Mouse (Mus musculus): ENCODE measurements around the gene Smagp. TPM values are rescaled to one million over a fixed set of nuclear protein-coding genes. Genes with fewer than 3 reads are reported as not detected.

The Smagp gene
- polyA plus RNA-seq (2012; ENCODE audit: insufficient read depth, insufficient read length, missing spikeins): 94.1 and 103 TPM in 2 replicates

- Histone ChIP-seq H3K4me1 (ENCODE audit: control insufficient read depth, insufficient read depth, low read length) (peaks cover under 1% of the 10 kb centered on the region), H3K27ac (ENCODE audit: insufficient read depth, low read depth, low read length) (no peak within 1 kb of the TSS), H3K4me3 (ENCODE audit: insufficient read depth, low read length) (peak within 1 kb of the TSS; percentile 85)
- TF ChIP-seq POLR2A (IDR thresholded peaks at IDR 0.05; ENCODE audit: borderline replicate concordance, low read depth, low read length): no peak
- TF ChIP-seq CTCF (IDR thresholded peaks at IDR 0.05; ENCODE audit: low read depth, low read length): no peak
Observed at GRCm38 (mm10) chr15:100636700-100637501, at the start of gene Smagp. Gene Smagp, minus strand, starts transcription at chr15:100636940.

- peak overlapping the region; percentile 51 for H3K4me3 ChIP-seq (ENCODE audit: insufficient read depth, low read length)
- peaks cover 29% of the 10 kb centered on the region for H3K4me1 ChIP-seq (ENCODE audit: control insufficient read depth, insufficient read depth, low read length)
- TF ChIP-seq CTCF (IDR thresholded peaks at IDR 0.05; ENCODE audit: low read depth, low read length) (no peak), POLR2A (IDR thresholded peaks at IDR 0.05; ENCODE audit: borderline replicate concordance, low read depth, low read length) (no peak)
- H3K27ac ChIP-seq (ENCODE audit: insufficient read depth, low read depth, low read length): peak overlapping the region; percentile 49; the same call in 1 of the 2 replicates
Observed at GRCm38 (mm10) chr15:100686434-100686833, 49.7 kb upstream of the Smagp start.

DNA sequence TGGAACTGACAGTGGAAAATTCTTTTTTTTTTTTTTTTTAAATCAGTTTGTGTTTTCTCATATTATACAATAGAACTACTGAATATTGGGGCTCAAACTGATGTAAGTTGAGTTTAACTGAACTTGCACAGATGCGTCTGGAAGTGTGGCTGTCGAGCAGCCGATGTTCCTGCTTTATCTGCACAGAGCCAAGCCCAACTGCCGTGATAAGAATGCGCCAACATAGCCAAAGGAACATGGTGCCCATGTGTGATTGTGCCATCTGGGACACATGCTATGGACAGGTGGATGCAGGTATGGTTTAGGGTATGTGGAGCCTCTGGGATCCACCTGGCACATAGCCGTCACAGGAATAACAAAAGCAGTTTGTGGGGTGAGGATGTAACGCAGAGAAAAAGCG, 49.1 kb upstream of the Smagp start:
- no peak overlapping the region for H3K4me3 ChIP-seq (ENCODE audit: insufficient read depth, low read length)
- no peak overlapping the region for H3K27ac ChIP-seq (ENCODE audit: insufficient read depth, low read depth, low read length)
- peaks cover 32% of the 10 kb centered on the region for H3K4me1 ChIP-seq (ENCODE audit: control insufficient read depth, insufficient read depth, low read length)
- TF ChIP-seq CTCF (IDR thresholded peaks at IDR 0.05; ENCODE audit: low read depth, low read length) (no peak), POLR2A (IDR thresholded peaks at IDR 0.05; ENCODE audit: borderline replicate concordance, low read depth, low read length) (no peak)

DNA sequence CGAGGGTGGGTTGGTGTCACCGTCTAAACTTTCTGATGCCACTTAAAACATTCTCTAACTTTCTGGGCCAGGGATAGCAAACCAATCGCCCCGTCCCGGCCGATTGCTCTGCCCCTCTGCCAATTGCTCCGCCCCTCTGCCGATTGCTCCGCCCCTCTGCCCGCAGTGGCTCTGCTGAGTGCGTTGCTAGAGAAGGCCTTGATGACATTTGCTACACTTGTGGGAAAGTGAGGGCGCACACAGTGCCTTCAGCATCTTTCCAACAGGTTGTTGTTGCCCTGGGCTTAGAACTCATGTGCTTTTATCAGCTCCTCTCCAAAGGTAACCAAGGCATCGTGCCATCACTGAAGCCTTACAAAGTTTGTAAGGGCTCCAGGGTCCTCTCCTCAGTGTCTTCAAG, 48.5 kb upstream of the Smagp start:
- TF ChIP-seq POLR2A (IDR thresholded peaks at IDR 0.05; ENCODE audit: borderline replicate concordance, low read depth, low read length) (no peak), CTCF (IDR thresholded peaks at IDR 0.05; ENCODE audit: low read depth, low read length) (no peak)
- Histone ChIP-seq H3K4me1 (ENCODE audit: control insufficient read depth, insufficient read depth, low read length) (peaks cover 33% of the 10 kb centered on the region), H3K27ac (ENCODE audit: insufficient read depth, low read depth, low read length) (no peak overlapping the region), H3K4me3 (ENCODE audit: insufficient read depth, low read length) (no peak overlapping the region)

GRCm38 (mm10) chr15:100684450-100684849, 47.7 kb upstream of the Smagp start:
- TF ChIP-seq POLR2A (IDR thresholded peaks at IDR 0.05; ENCODE audit: borderline replicate concordance, low read depth, low read length): no peak
- no peak for TF ChIP-seq CTCF (IDR thresholded peaks at IDR 0.05; ENCODE audit: low read depth, low read length)
- Histone ChIP-seq H3K4me1 (ENCODE audit: control insufficient read depth, insufficient read depth, low read length) (peaks cover 35% of the 10 kb centered on the region), H3K27ac (ENCODE audit: insufficient read depth, low read depth, low read length) (no peak overlapping the region), H3K4me3 (ENCODE audit: insufficient read depth, low read length) (no peak overlapping the region)

DNA sequence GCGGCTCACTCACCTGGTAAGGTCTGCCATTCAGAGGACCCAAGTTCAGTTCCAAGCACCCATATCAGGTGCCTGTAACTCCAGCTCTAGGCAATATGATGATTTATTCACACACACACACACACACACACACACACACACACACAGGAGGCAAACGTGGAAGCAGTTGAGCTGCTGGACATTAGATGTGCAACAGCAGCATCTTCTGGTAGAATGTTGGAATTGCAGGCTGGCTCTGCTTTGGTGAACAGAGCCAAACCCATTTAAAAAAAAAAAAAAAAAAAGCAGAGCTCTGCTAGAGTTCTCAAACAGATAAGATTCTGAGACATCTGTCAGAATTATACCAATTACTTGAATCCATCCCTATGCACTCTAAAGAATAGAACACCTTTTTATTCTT, 46.3 kb upstream of the Smagp start:
- Histone ChIP-seq H3K4me1 (ENCODE audit: control insufficient read depth, insufficient read depth, low read length) (peaks cover 44% of the 10 kb centered on the region), H3K4me3 (ENCODE audit: insufficient read depth, low read length) (no peak overlapping the region), H3K27ac (ENCODE audit: insufficient read depth, low read depth, low read length) (no peak overlapping the region)
- TF ChIP-seq CTCF (IDR thresholded peaks at IDR 0.05; ENCODE audit: low read depth, low read length) (0 out of 2 replicates have a peak, but pooled peaks have one; percentile 41), POLR2A (IDR thresholded peaks at IDR 0.05; ENCODE audit: borderline replicate concordance, low read depth, low read length) (no peak)

DNA sequence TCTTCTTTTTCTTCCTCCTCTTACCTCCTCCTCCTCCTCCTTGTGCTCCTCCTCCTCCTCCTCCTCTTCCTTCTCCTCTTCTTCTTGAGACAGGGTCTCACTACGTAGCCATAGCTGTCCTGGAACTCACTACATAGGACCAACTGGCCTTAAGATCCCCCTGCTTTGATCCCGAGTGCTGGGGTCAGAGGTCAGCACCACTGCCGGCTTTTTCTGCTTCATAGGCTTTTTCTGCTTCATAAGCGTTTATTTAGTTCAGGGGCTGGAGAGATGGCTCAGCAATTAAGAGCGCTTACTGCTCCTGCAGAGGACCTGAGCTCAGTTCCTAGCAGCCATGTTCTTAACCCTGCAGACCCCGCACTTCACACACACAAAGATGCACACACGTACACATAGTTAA, 45.0 kb upstream of the Smagp start:
- TF ChIP-seq CTCF (IDR thresholded peaks at IDR 0.05; ENCODE audit: low read depth, low read length) (no peak), POLR2A (IDR thresholded peaks at IDR 0.05; ENCODE audit: borderline replicate concordance, low read depth, low read length) (no peak)
- Histone ChIP-seq H3K4me3 (ENCODE audit: insufficient read depth, low read length) (no peak overlapping the region), H3K27ac (ENCODE audit: insufficient read depth, low read depth, low read length) (no peak overlapping the region), H3K4me1 (ENCODE audit: control insufficient read depth, insufficient read depth, low read length) (peaks cover 44% of the 10 kb centered on the region)

DNA sequence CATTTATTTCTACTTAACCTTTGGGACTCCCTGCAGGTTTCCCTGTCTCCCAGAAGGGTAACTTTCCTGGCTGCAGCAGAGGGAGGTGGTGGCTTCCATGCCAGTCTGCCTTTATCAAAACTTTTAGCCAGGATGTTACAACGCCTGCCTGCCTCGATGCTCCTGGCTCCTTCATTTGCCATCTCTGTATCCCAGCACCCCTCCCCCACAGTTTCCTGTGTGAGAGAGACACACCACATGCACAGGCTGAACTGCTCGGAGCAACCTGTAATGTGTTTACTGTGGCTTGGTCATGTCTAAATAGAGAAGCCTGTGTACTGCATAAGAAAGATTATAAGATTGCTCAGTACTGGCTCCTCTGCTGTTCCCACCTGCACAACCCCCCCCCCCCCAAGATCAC, 43.6 kb upstream of the Smagp start:
- H3K4me1 ChIP-seq (ENCODE audit: control insufficient read depth, insufficient read depth, low read length): peaks cover 40% of the 10 kb centered on the region
- H3K27ac ChIP-seq (ENCODE audit: insufficient read depth, low read depth, low read length): no peak overlapping the region
- no peak overlapping the region for H3K4me3 ChIP-seq (ENCODE audit: insufficient read depth, low read length)
- TF ChIP-seq CTCF (IDR thresholded peaks at IDR 0.05; ENCODE audit: low read depth, low read length) (no peak), POLR2A (IDR thresholded peaks at IDR 0.05; ENCODE audit: borderline replicate concordance, low read depth, low read length) (no peak)

- Histone ChIP-seq H3K27ac (ENCODE audit: insufficient read depth, low read depth, low read length) (peak overlapping the region; percentile 43), H3K4me3 (ENCODE audit: insufficient read depth, low read length) (no peak overlapping the region), H3K4me1 (ENCODE audit: control insufficient read depth, insufficient read depth, low read length) (peaks cover 53% of the 10 kb centered on the region)
- no peak for TF ChIP-seq CTCF (IDR thresholded peaks at IDR 0.05; ENCODE audit: low read depth, low read length)
- TF ChIP-seq POLR2A (IDR thresholded peaks at IDR 0.05; ENCODE audit: borderline replicate concordance, low read depth, low read length): no peak
Observed at GRCm38 (mm10) chr15:100679005-100679404, 42.3 kb upstream of the Smagp start.

- TF ChIP-seq CTCF (IDR thresholded peaks at IDR 0.05; ENCODE audit: low read depth, low read length) (no peak), POLR2A (IDR thresholded peaks at IDR 0.05; ENCODE audit: borderline replicate concordance, low read depth, low read length) (no peak)
- Histone ChIP-seq H3K4me1 (ENCODE audit: control insufficient read depth, insufficient read depth, low read length) (peaks cover 53% of the 10 kb centered on the region), H3K4me3 (ENCODE audit: insufficient read depth, low read length) (no peak overlapping the region), H3K27ac (ENCODE audit: insufficient read depth, low read depth, low read length) (peak overlapping the region; percentile 43)
Observed at GRCm38 (mm10) chr15:100678581-100678980, 41.8 kb upstream of the Smagp start.

All from bone marrow macrophage, adult 2 months (primary cell).